Mouse (Mus musculus): ENCODE data around the gene Ptch1.

The Ptch1 gene

GRCm38 (mm10) chr13:63486791-63487706 lies 86.3 kb downstream of the Ptch1 start:
- DNase-seq = no peak

GRCm38 (mm10) chr13:63475356-63475755 lies 98.0 kb downstream of the Ptch1 start:
- peak; percentile 27 for DNase-seq
